Mouse (Mus musculus) retina, postnatal 1 day (tissue): Measurements from ENCODE around the gene Hint3.

Experiments
- DNase-seq: peaks from one replicate; pipeline ENCODE4 v3.0.0-alpha.2; 2012

The Hint3 gene

DNA sequence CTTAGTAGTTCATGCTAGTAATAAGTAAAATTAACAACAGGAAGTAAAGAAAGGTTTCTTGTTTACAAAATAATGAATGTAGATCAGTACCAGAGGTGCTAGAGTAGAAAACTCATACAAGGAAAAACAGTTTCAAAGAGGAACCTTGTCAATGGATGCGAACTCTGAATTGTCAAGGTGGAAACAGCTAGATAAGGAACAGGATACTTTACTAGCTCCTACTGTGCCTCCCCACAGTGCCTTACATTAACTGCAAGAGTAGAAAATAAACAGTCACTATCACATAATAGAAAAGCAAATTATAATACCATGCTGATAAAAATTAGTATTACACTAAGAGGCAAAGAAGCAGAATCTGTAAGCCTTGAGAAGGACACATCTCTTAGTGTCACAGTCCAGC is 43.7 kb downstream of the Hint3 start:
- DNase-seq: no peak

DNA sequence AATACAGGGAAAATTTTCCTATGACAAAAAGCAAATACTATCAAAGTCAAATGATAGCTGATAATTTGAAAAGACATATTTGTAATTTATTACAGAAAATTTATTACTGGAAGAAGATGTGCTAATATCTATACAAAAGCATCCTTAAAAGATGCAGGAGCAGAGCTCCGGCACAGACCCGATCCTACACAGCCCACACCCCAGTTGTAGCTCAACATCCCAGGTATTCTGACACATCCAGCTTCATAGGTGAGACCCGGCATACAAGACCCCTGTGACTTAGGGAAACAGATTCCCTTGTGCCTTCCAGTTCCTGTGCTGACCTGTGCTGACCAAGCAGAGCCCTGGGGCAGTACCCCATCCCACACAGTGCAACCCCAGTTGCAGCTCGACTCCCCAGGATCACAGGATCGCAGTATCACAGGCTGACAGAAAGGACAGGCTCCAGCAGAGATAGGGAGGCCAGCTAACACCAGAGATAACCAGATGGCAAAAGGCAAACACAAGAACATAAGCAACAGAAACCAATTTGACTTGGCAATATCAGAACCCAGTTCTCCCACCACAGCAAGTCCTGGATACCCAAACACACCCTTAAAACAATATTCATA is 51.7 kb downstream of the Hint3 start:
- no peak for DNase-seq

DNA sequence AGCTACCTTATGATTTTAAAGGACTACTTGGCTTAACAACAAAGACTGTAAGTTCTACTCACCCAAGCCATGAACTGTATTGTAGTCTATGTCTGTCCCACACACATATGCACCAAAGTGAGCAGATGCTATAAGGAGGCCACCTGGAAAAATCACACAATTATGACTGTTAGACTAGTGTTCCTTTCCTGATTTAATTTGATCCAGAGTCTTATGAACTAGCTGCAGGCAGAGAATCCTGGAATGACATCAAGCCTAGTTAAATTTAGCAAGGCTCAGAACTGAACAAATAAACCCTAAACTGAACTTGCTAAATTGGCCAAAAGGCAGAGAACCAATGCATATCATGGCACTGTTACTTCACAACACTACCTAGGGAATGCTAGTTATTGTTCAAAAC is 63.1 kb downstream of the Hint3 start:
- DNase-seq: no peak

DNA sequence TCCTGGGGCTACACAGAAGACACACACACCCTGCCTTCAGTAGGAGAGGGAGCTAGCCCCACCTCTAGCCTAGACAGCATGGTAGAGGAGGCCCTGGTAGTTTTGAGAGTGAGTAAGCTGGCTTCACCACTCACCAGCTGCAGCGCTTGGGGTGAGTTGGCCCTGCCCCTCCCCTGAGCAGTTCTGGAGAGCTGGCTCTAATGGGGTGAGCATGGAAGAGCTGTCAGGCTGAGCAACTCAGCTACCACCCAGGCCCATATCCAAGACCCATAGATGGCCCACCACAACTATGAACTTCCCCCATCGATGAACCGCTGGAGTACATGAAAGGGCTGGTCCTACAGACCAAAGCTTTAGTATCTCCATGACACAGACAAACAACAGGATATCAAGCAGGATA is 64.8 kb downstream of the Hint3 start:
- no peak for DNase-seq
